Mouse (Mus musculus) G1E-ER4 (cell line): ENCODE results near the gene Nmbr. TPM values are rescaled to one million over a fixed set of nuclear protein-coding genes. Genes with fewer than 3 reads are reported as not detected.

Experiments used
- GATA1 ChIP-seq: IDR thresholded peaks from one replicate; pipeline ENCODE4 v1.8.0; 2012; ENCODE audit warnings: low read length, inconsistent platforms
- polyA plus RNA-seq: library from polyadenylated mRNA; stranded (reverse); fragments of >175 nt; gene quantifications from 2 replicates; pipeline ENCODE4 v1.2.3, GENCODE M21; 2012

Nmbr gene
- not detected in 2 replicates for polyA plus RNA-seq

DNA sequence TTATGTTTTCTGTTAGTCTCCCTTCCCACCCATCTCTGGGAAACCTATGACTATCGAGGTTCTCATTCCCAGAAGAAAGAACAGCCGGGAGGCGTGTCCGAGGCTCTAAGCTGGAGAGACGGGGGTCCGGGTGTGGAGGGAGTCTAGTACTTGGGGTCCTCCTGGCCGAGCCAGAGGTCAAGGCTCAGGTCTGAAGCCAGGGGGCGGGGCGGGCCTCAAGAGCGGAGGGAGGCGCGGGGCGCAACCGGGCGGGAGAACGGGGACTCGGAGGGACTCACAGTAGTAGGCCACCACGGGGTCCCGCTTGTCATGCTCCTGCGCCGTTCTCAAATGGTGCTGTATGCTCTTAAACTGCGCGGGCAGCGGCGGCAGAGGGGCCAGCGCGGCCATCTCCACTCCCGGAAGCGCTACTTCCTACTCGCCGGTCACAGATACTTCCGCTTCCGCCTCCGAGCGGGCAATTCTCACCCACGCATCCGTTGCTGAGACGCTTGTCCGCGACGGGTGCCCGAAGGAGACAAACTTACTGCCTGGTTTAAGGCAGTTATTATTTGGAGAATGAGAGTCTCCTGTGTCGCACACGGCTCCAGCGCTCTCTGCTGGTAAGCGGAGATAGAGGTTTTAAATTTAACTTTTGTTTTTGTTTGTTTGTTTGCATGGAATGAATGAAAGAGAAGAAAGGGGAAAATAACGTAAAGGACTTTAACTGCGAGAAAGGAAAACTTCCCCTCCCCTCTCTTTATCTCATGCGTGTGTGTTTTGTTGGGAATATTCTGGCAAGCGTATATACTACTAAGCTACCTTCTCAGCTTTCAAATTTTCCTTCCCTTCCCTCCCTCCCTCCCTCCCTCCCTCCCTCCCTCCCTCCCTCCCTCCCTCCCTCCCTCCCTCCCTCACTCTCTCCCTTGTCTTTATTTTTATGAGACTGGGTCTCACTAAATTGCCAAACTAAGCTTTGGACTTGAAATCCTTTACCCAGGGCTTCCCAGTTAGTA, at the start of gene Nmbr, which contains the start of gene Vta1:
TSS of gene Nmbr (plus strand) at position 520 of the 995 bp plus-strand sequence.
TSS of gene Vta1 (minus strand) at position 489 of the 995 bp plus-strand sequence.
- TF ChIP-seq GATA1 = no peak

DNA sequence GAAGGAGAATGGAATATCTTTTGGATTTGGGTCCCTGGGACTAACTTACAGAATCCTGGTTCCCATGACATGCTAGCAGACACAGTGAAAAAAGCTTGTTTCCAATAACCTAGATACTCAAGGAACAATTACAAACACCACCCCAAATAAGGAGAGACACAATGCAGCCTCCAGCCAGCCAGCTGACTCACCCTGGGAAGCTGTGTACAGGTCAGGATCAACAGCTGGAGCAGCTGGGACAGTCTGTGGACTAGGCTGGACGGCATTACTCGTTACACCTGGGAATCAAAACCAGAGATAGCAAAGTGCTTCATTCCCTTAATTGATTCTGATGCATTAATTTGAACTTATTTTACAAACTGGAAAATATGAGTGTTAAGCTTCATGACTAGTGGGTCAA, 44.5 kb upstream of the Nmbr start:
- no peak for TF ChIP-seq GATA1

GRCm38 (mm10) chr10:14666147-14666546, 39.2 kb upstream of the Nmbr start:
- no peak for TF ChIP-seq GATA1

- TF ChIP-seq GATA1 = no peak
These were observed 19.7 kb upstream of the Nmbr start for GRCm38 (mm10) chr10:14685663-14686062.

- TF ChIP-seq GATA1 = no peak
These were observed 16.5 kb upstream of the Nmbr start for GRCm38 (mm10) chr10:14688785-14689442.

- no peak for TF ChIP-seq GATA1
These were observed 15.0 kb upstream of the Nmbr start for GRCm38 (mm10) chr10:14690349-14690748.

- TF ChIP-seq GATA1 = no peak
These were observed 2.2 kb upstream of the Nmbr start for GRCm38 (mm10) chr10:14703239-14703638.

DNA sequence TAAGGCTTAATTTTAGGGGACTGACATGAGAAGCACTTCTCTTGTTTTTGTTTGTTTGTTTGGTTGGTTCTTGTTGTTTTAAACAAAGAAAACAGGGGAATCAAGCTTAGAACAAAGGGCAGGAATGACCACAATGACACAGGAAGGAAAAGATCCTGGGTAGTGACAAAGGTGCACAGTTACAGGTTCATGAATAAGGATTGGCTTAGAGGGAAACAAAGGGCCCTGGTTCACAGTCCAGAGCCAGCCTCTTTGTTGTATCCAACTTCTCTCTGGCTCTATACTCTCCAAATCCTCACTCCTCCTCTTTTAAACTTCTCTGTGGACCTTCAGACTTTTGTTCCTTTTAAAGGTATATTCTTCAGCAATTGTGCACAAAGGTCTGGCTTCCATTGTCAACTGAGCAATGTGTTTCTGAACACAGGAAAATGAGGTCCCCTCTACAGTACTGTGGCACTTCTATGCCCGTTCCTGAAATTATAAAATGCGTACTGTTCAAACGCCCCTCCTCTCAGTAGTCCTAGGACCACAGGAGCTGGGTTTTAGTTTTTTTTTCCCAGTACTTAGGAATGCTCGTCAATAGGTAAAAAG, 1.5 kb upstream of the Nmbr start:
- no peak for TF ChIP-seq GATA1

DNA sequence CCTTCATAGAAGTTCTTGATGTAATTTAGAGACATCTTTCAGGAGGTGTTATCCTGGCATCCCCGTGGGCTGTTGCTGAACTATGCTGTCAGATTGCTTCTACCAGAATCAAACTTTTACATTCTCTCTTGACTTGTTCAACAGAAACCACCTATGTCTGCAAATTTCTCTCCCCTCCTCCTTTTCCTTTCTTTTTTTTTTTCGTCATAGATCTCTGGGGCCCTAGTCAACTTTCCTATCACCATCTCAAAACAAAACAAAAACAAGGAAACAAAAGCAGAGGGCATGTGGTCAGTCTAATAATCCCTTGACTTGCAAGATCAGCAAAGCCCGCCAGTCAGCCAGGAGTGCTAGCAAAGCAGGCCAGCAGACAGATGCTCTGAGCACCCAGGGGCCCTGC, 12.7 kb downstream of the Nmbr start, which contains the start of gene Gje1:
TSS of gene Gje1 (minus strand) at position 101 of the 400 bp plus-strand sequence.
- no peak for TF ChIP-seq GATA1

- TF ChIP-seq GATA1 = no peak
These were observed 20.3 kb downstream of the Nmbr start for GRCm38 (mm10) chr10:14725671-14726070.

DNA sequence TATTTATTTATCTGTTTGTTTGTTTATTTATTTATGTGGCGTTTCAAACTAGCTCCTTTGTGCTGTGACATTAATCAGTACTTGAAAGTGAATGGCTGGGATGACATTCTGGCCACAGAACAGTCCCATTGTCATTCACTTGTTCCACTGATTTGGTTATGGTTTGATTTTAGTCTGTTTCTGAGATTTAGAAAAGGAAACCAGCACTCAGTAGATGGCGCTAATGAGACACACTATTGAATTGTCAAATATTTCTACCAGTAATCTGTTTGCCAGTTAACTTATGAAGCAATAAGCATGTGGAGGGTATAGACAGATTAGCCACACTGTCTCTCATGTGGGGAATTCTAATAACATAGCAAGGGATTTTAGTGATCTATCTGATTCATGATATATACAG, 28.9 kb downstream of the Nmbr start:
- no peak for TF ChIP-seq GATA1

GRCm38 (mm10) chr10:14759665-14760558, 54.5 kb downstream of the Nmbr start:
- TF ChIP-seq GATA1 = no peak

DNA sequence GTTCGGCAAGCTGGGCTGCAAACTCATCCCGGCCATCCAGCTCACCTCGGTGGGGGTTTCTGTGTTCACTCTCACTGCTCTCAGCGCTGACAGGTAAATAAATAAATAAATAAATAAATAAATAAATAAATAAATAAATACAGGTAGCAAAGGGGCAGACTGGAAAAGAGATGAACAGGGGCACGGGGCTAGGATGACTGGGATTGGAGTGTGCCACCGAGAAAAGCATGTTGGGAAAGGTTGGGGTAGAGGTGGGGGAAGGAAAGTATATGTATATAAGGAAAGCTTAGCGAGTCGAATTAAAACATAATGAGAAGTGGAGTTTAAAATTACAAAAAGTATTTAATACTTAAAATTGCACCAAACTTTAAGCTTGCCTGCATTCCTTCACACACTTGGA, 55.2 kb downstream of the Nmbr start:
- TF ChIP-seq GATA1 = no peak

GRCm38 (mm10) chr10:14770227-14770910, 65.0 kb downstream of the Nmbr start:
- TF ChIP-seq GATA1 = no peak
